Mouse (Mus musculus): ENCODE results near the gene Arhgef12. TPM values are rescaled to one million over a fixed set of nuclear protein-coding genes. Genes with fewer than 3 reads are reported as not detected.

Gene Arhgef12
- polyA plus RNA-seq, 1 experiment from 2014 or later: 12.3 TPM

GRCm38 (mm10) chr9:43014886-43015285, 92.2 kb downstream of the Arhgef12 start:
- Histone ChIP-seq H3K9ac (no peak overlapping the region), H3K9me3 (no peaks in the 10 kb centered on the region), H3K4me2 (replicated peaks) (no peak overlapping the region), H3K4me3 (no peak overlapping the region), H3K27ac (no peak overlapping the region), H3K4me1 (no peaks in the 10 kb centered on the region), H3K36me3 (peaks cover 39% of the 10 kb centered on the region), H3K27me3 (no peaks in the 10 kb centered on the region)
- WGBS: 98% methylated on average over 1 of the region's 1 CpGs
- ATAC-seq (ENCODE audit: low FRiP score, low read depth): no peak

GRCm38 (mm10) chr9:43012541-43012940, 94.5 kb downstream of the Arhgef12 start:
- H3K4me3 ChIP-seq: no peak overlapping the region
- no peak for ATAC-seq (ENCODE audit: low FRiP score, low read depth)
- peaks cover 43% of the 10 kb centered on the region for H3K36me3 ChIP-seq
- H3K4me2 ChIP-seq (replicated peaks): no peak overlapping the region
- no peak overlapping the region for H3K27ac ChIP-seq
- H3K9me3 ChIP-seq: no peaks in the 10 kb centered on the region
- no peaks in the 10 kb centered on the region for H3K27me3 ChIP-seq
- WGBS: 78% methylated on average over 5 of the region's 5 CpGs
- no peak overlapping the region for H3K9ac ChIP-seq
- no peaks in the 10 kb centered on the region for H3K4me1 ChIP-seq

- H3K36me3 ChIP-seq: peaks cover 46% of the 10 kb centered on the region
- 65% methylated on average over 4 of the region's 4 CpGs for WGBS
- no peak overlapping the region for H3K27ac ChIP-seq
- H3K9me3 ChIP-seq: peaks cover 5% of the 10 kb centered on the region; the same call in 1 of the 2 replicates
- ATAC-seq (ENCODE audit: low FRiP score, low read depth): no peak
- no peaks in the 10 kb centered on the region for H3K27me3 ChIP-seq
- H3K4me2 ChIP-seq (replicated peaks): no peak overlapping the region
- H3K9ac ChIP-seq: no peak overlapping the region
- H3K4me3 ChIP-seq: no peak overlapping the region
- no peaks in the 10 kb centered on the region for H3K4me1 ChIP-seq
These were observed 96.0 kb downstream of the Arhgef12 start for GRCm38 (mm10) chr9:43011061-43011460.

GRCm38 (mm10) chr9:43003881-43004280, 103.2 kb downstream of the Arhgef12 start:
- Histone ChIP-seq H3K4me2 (replicated peaks) (no peak overlapping the region), H3K4me1 (0 out of 2 replicates have a peak, but pooled peaks cover 4% of the 10 kb centered on the region), H3K27ac (no peak overlapping the region), H3K4me3 (no peak overlapping the region), H3K9me3 (peaks cover 5% of the 10 kb centered on the region; the same call in 1 of the 2 replicates), H3K9ac (no peak overlapping the region), H3K27me3 (no peaks in the 10 kb centered on the region), H3K36me3 (peaks cover 79% of the 10 kb centered on the region)
- WGBS: 33% methylated on average over 5 of the region's 5 CpGs
- ATAC-seq (ENCODE audit: low FRiP score, low read depth): no peak

GRCm38 (mm10) chr9:43003017-43003416, 104.0 kb downstream of the Arhgef12 start:
- Histone ChIP-seq H3K36me3 (peaks cover 85% of the 10 kb centered on the region), H3K4me1 (0 out of 2 replicates have a peak, but pooled peaks cover 4% of the 10 kb centered on the region), H3K27ac (no peak overlapping the region), H3K4me3 (no peak overlapping the region), H3K27me3 (no peaks in the 10 kb centered on the region), H3K9me3 (peaks cover 5% of the 10 kb centered on the region; the same call in 1 of the 2 replicates), H3K4me2 (replicated peaks) (no peak overlapping the region), H3K9ac (no peak overlapping the region)
- ATAC-seq (ENCODE audit: low FRiP score, low read depth): no peak
- 87% methylated on average over 4 of the region's 4 CpGs for WGBS

- no peak for ATAC-seq (ENCODE audit: low FRiP score, low read depth)
- Histone ChIP-seq H3K4me1 (0 out of 2 replicates have a peak, but pooled peaks cover 4% of the 10 kb centered on the region), H3K36me3 (peaks cover 81% of the 10 kb centered on the region), H3K4me2 (replicated peaks) (no peak overlapping the region), H3K9ac (no peak overlapping the region), H3K4me3 (no peak overlapping the region), H3K27me3 (no peaks in the 10 kb centered on the region), H3K27ac (no peak overlapping the region), H3K9me3 (no peaks in the 10 kb centered on the region)
- 89% methylated on average over 11 of the region's 11 CpGs for WGBS
These were observed 106.3 kb downstream of the Arhgef12 start for GRCm38 (mm10) chr9:43000595-43001250.

- Histone ChIP-seq H3K4me2 (replicated peaks) (no peak overlapping the region), H3K9me3 (no peaks in the 10 kb centered on the region), H3K4me1 (0 out of 2 replicates have a peak, but pooled peaks cover 4% of the 10 kb centered on the region), H3K9ac (no peak overlapping the region), H3K27me3 (no peaks in the 10 kb centered on the region), H3K4me3 (no peak overlapping the region), H3K36me3 (peaks cover 83% of the 10 kb centered on the region), H3K27ac (no peak overlapping the region)
- ATAC-seq (ENCODE audit: low FRiP score, low read depth): no peak
- WGBS: 84% methylated on average over 1 of the region's 1 CpGs
These were observed 107.0 kb downstream of the Arhgef12 start for GRCm38 (mm10) chr9:43000070-43000469.

GRCm38 (mm10) chr9:42997526-42997925, 109.5 kb downstream of the Arhgef12 start:
- H3K4me2 ChIP-seq (replicated peaks): no peak overlapping the region
- H3K9me3 ChIP-seq: no peaks in the 10 kb centered on the region
- H3K9ac ChIP-seq: no peak overlapping the region
- 89% methylated on average over 6 of the region's 6 CpGs for WGBS
- peaks cover 80% of the 10 kb centered on the region for H3K36me3 ChIP-seq
- no peak overlapping the region for H3K27ac ChIP-seq
- no peaks in the 10 kb centered on the region for H3K4me1 ChIP-seq
- no peak overlapping the region for H3K4me3 ChIP-seq
- no peak for ATAC-seq (ENCODE audit: low FRiP score, low read depth)
- H3K27me3 ChIP-seq: no peaks in the 10 kb centered on the region

GRCm38 (mm10) chr9:42995298-42995697, 111.7 kb downstream of the Arhgef12 start:
- H3K27ac ChIP-seq: no peak overlapping the region
- H3K4me2 ChIP-seq (replicated peaks): no peak overlapping the region
- H3K9me3 ChIP-seq: no peaks in the 10 kb centered on the region
- no peaks in the 10 kb centered on the region for H3K4me1 ChIP-seq
- no peaks in the 10 kb centered on the region for H3K27me3 ChIP-seq
- peaks cover 76% of the 10 kb centered on the region for H3K36me3 ChIP-seq
- H3K9ac ChIP-seq: no peak overlapping the region
- 93% methylated on average over 11 of the region's 11 CpGs for WGBS
- H3K4me3 ChIP-seq: no peak overlapping the region
- no peak for ATAC-seq (ENCODE audit: low FRiP score, low read depth)

GRCm38 (mm10) chr9:42994708-42995107, 112.3 kb downstream of the Arhgef12 start:
- Histone ChIP-seq H3K9me3 (no peaks in the 10 kb centered on the region), H3K27me3 (no peaks in the 10 kb centered on the region), H3K4me3 (no peak overlapping the region), H3K36me3 (peaks cover 77% of the 10 kb centered on the region), H3K4me2 (replicated peaks) (no peak overlapping the region), H3K9ac (no peak overlapping the region), H3K4me1 (no peaks in the 10 kb centered on the region), H3K27ac (no peak overlapping the region)
- 90% methylated on average over 4 of the region's 4 CpGs for WGBS
- ATAC-seq (ENCODE audit: low FRiP score, low read depth): no peak

GRCm38 (mm10) chr9:42993659-42994058, 113.4 kb downstream of the Arhgef12 start:
- no peak overlapping the region for H3K4me2 ChIP-seq (replicated peaks)
- H3K4me1 ChIP-seq: no peaks in the 10 kb centered on the region
- peaks cover 74% of the 10 kb centered on the region for H3K36me3 ChIP-seq
- H3K9ac ChIP-seq: no peak overlapping the region
- WGBS: 85% methylated on average over 4 of the region's 4 CpGs
- no peak overlapping the region for H3K27ac ChIP-seq
- no peak overlapping the region for H3K4me3 ChIP-seq
- no peaks in the 10 kb centered on the region for H3K27me3 ChIP-seq
- ATAC-seq (ENCODE audit: low FRiP score, low read depth): no peak
- H3K9me3 ChIP-seq: no peaks in the 10 kb centered on the region

GRCm38 (mm10) chr9:42987988-42988387, 119.1 kb downstream of the Arhgef12 start:
- WGBS: 86% methylated on average over 4 of the region's 4 CpGs
- no peak overlapping the region for H3K27ac ChIP-seq
- ATAC-seq (ENCODE audit: low FRiP score, low read depth): no peak
- H3K4me1 ChIP-seq: no peaks in the 10 kb centered on the region
- no peak overlapping the region for H3K4me2 ChIP-seq (replicated peaks)
- H3K4me3 ChIP-seq: no peak overlapping the region
- H3K9me3 ChIP-seq: no peaks in the 10 kb centered on the region
- no peak overlapping the region for H3K9ac ChIP-seq
- no peaks in the 10 kb centered on the region for H3K27me3 ChIP-seq
- H3K36me3 ChIP-seq: peaks cover 65% of the 10 kb centered on the region
